Mouse (Mus musculus): ENCODE measurements around the gene Pds5b.
"Not testable (repeated sequence)": the region's sequence is repeated elsewhere in the genome, so short reads cannot be mapped to it uniquely, and the experiment has no call there.

Gene Pds5b

DNA sequence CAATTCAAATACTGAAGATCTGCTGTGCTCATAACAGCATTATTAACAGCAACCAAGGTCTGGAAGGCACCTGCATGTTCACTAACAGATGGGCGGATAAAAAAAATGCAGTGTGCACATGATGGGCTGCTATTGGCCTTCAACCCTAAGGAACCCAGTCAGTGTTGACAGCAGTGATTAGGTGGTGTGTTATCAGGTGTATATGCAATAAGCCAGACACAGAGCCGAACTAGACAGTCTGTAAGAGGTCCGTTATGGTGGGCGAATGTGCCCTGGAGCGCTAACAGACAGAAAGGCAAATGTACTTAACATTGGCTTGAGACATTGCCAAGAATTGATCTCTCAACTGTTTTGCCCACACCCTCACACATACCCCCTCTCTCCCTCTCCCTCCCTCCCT lies 156.0 kb downstream of the Pds5b start:
- DNase-seq, result no peak

DNA sequence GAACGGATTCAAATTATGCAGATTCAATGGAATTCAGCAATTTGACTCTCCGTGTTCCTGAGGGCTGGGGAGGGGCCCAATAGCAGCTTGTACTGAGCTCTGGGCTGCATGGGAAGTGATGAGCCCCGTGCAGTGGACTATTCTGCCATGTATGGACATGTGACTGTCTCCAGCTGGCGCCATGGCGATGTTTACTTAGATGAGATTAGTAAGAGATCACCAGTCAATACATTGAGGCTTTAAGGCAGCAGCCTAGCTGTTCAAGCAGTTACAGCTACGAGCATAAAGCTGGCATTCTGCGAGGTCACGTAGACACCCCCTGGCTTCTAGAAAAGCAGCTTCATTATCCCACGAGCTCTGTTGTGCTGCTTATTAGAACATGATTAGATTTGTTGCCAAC lies 157.2 kb downstream of the Pds5b start:
- no peak for DNase-seq

DNA sequence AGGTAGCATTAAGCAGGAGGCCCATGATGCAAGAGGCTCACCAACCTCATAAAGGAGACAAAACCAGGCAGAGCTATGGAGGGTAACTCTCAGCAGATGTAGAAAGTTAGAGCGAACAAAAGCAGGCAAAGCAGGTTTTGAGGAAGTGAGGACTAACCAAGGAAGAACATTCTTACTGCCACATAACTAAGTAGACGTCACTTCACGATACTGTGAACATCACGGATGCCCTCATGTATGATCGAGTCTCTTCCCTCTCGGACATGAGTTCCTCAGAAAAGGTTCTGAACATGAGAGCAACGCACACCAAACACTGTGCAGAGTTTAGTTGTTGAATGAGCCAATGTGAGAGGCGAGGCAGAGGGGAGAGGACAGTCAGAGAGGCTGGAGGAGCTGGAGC lies 163.2 kb downstream of the Pds5b start:
- DNase-seq, result no peak

DNA sequence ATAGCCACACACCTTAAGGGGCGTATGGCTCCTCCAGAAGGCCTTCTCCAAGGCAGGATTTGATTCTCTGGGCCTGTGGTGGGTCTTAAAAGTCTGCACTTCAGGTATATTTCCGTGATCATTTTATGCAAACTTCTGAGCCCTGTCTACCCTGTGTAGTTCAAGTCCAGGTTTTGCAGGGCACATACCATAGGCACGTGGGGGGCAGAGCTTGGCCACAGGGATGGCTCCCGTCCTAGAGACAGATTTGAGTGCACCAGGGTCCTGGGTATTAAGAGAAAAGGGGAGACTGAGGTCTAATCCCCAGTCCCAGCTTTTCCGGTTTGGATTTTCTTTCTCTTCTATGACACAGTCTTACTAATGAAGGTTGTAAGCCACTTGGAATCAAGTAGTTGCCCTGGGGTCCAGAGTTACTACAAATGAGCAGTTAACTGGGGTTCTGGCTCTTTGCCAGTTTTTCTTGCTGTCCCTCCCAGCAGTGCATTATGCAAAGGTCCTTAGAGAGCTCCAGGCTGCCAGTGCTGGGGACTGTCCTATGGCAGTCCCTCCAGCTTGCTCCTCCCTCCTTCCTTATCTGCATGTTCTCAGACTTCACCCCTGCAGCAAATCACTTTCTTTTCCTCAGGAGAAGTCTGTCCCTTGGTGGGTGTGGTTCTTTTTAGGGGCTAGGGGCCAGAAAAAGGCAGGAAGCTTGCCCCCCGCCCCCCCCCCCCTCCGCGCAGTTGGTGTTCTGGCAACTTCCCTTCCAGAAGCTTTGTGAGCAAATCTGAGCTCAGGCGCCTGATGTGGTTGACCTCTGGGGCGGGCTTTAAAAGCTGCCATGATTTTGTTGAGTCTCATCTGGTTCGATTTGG lies 166.4 kb downstream of the Pds5b start:
- no peak for DNase-seq

DNA sequence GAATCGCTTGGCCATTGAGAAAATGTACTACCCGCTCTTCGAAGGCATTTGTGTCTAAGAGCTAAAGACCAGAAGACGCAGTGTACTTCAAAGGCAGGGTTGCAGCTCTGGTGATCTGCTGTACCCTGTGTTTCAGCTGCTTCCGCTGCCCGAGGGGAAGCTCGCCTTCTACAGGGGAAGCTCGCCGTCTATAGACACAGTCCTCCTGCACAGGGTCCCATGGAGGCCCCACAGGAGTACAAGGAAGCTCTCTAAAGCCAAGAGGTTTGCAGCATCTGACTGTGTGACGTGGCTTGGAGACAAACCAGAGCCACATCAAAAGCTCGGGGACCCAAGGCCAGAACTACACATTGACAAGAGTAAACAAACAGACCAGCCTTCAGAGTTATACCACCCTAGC lies 167.1 kb downstream of the Pds5b start:
- no peak for DNase-seq

DNA sequence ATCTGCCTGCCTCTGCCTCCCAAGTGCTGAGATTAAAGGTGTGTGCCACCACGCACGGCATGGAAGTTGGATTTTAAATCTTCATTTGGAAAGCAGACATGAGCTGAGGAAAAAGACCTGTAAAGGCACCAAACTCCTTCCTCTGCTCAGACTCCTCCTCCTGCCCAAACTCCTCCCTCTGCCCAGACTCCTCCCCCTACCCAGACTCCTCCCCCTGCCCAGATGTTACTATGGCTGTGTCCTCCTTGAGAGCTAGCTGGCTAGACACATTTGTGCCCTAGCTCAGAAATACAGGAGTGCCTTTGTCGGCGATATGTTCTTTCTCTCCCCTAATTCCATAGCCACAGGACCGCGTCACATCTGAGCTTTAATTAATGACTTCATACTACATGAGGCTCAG lies 172.4 kb downstream of the Pds5b start:
- no peak for DNase-seq

DNA sequence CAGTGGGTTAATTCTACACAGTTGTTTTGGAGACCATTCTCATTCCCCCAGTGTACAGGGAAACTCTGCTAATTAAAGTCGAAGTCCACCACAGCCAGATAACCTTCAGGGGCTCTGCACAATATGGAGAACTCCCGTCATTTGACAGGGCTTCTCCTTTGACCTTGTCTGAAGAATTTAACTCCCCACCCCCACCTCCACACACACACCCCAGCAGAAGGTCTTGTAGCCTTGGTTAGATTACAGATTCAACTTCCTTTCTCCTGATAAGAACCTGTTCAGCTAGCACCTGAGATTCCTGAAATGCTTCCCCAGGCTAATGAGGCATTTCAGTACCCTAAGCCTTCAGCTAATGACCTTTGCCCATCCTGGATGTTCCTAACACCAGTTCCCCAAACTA lies 177.3 kb downstream of the Pds5b start:
- no peak for DNase-seq

DNA sequence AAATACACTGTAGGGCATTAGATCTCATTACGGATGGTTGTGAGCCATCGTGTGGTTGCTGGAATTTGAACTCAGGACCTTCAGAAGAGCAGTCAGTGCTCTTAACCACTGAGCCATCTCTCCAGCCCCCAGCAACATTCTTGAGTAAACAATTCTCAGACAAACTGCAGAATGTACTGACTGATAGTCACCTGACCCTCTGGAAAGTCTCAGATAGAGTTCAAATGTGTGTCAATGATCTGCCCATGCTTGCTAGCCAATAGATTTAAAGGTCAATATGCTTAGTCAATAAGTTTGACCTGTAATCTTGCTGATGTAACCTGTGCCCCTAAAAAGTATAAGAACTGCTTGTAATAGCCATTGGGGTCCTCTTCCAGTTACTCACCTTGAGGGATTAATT lies 178.6 kb downstream of the Pds5b start:
- not testable (repeated sequence) for DNase-seq

DNA sequence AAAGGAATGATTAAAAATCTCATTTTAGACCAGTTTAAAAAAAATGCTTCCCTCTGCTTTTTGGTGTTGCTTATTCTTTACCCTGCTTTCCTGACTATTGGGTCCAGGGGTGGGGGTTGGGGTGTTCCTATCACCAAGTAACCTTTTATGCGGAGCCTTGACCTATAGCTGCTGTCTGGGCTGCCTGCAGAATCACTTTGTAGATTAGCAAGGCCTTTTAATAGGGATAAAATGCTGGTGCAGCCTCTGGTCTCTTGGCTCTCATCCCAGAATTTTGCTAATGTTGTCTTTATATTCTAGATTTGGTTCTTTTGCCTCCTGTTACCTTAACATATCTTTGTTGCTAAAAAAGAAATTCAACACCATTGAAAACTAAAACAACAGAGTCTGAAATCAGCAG lies 181.0 kb downstream of the Pds5b start:
- peak; percentile 8 for DNase-seq

DNA sequence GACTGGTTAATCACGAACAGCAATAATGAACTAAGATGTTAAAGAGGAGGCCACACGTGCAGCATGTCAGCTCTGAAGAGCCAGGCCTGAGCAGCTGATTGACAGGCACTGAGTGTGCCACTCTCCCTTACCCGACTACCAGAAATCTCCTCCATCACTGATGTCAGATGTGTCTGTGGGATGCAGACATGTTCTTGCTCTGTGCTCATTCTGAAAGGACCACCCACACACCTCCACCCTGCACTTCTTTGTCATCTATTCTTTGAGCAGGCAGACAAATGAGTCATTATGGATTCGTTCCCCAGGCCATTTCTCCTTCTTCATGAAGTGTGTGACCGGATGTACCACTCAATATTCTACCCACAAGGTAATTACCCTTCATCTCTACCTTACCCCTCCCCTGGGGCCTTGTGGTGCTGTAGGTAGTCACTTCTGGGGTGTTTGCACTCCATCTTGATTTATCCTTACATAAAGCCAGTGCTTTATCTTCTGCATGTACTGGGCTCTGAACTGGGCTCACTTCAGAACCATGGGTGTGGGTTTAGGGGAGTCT lies 186.2 kb downstream of the Pds5b start:
- DNase-seq, result peak; percentile 69
